Mouse (Mus musculus): ENCODE measurements around the gene Gdf7. TPM values are rescaled to one million over a fixed set of nuclear protein-coding genes. Genes with fewer than 3 reads are reported as not detected.

Gdf7 gene
- polyA plus RNA-seq, 1 experiment from 2014 or later, result 1.0 TPM

GRCm38 (mm10) chr12:8316541-8316940, 14.8 kb upstream of the Gdf7 start:
- no peak overlapping the region for H3K27ac ChIP-seq (ENCODE audit: low read length)
- H3K9ac ChIP-seq (replicated peaks; ENCODE audit: low read length), result no peak overlapping the region
- H3K27me3 ChIP-seq (ENCODE audit: insufficient read depth, low read length), result 0 out of 2 replicates have a peak, but pooled peaks cover 4% of the 10 kb centered on the region
- peaks cover 8% of the 10 kb centered on the region for H3K4me1 ChIP-seq (ENCODE audit: insufficient read depth, low read length)
- H3K4me2 ChIP-seq (replicated peaks; ENCODE audit: low read depth, low read length), result no peak overlapping the region
- ATAC-seq (ENCODE audit: low FRiP score, low TSS enrichment), result no peak
- H3K4me3 ChIP-seq (ENCODE audit: low read length), result no peak overlapping the region
- peaks cover 13% of the 10 kb centered on the region for H3K36me3 ChIP-seq (ENCODE audit: insufficient read depth, low read length)
- no peaks in the 10 kb centered on the region for H3K9me3 ChIP-seq (ENCODE audit: low read length)
- WGBS, result 93% methylated on average over 5 of the region's 5 CpGs

GRCm38 (mm10) chr12:8313773-8314172, 12.0 kb upstream of the Gdf7 start:
- Histone ChIP-seq H3K4me1 (ENCODE audit: insufficient read depth, low read length) (peaks cover 13% of the 10 kb centered on the region), H3K36me3 (ENCODE audit: insufficient read depth, low read length) (peaks cover 9% of the 10 kb centered on the region), H3K4me2 (replicated peaks; ENCODE audit: low read depth, low read length) (peak overlapping the region; percentile 96), H3K4me3 (ENCODE audit: low read length) (peak overlapping the region; percentile 80), H3K27ac (ENCODE audit: low read length) (no peak overlapping the region), H3K27me3 (ENCODE audit: insufficient read depth, low read length) (peaks cover 13% of the 10 kb centered on the region; the same call in 1 of the 2 replicates), H3K9ac (replicated peaks; ENCODE audit: low read length) (peak overlapping the region; percentile 84), H3K9me3 (ENCODE audit: low read length) (no peaks in the 10 kb centered on the region)
- ATAC-seq (ENCODE audit: low FRiP score, low TSS enrichment), result peak; percentile 28; the same call in 1 of the 2 replicates
- 21% methylated on average over 12 of the region's 12 CpGs for WGBS

- under 1% methylated on average over 38 of the region's 38 CpGs for WGBS
- H3K9me3 ChIP-seq (ENCODE audit: low read length), result no peaks in the 10 kb centered on the region
- ATAC-seq (ENCODE audit: low FRiP score, low TSS enrichment), result peak; percentile 85
- H3K4me2 ChIP-seq (replicated peaks; ENCODE audit: low read depth, low read length), result peak within 1 kb of the TSS; percentile 96
- peak within 1 kb of the TSS; percentile 84 for H3K9ac ChIP-seq (replicated peaks; ENCODE audit: low read length)
- H3K4me1 ChIP-seq (ENCODE audit: insufficient read depth, low read length), result peaks cover 13% of the 10 kb centered on the region
- H3K27ac ChIP-seq (ENCODE audit: low read length), result no peak within 1 kb of the TSS
- peaks cover 7% of the 10 kb centered on the region for H3K36me3 ChIP-seq (ENCODE audit: insufficient read depth, low read length)
- peaks cover 13% of the 10 kb centered on the region; the same call in 1 of the 2 replicates for H3K27me3 ChIP-seq (ENCODE audit: insufficient read depth, low read length)
- H3K4me3 ChIP-seq (ENCODE audit: low read length), result peak within 1 kb of the TSS; percentile 80
Observed at GRCm38 (mm10) chr12:8313270-8313771, 11.6 kb upstream of the Gdf7 start, which contains the start of gene Hs1bp3. Gene Hs1bp3, plus strand, starts transcription at chr12:8313432.

- H3K4me2 ChIP-seq (replicated peaks; ENCODE audit: low read depth, low read length), result no peak overlapping the region
- peaks cover 13% of the 10 kb centered on the region for H3K4me1 ChIP-seq (ENCODE audit: insufficient read depth, low read length)
- H3K9ac ChIP-seq (replicated peaks; ENCODE audit: low read length), result no peak overlapping the region
- no peak overlapping the region for H3K4me3 ChIP-seq (ENCODE audit: low read length)
- H3K27ac ChIP-seq (ENCODE audit: low read length), result no peak overlapping the region
- H3K27me3 ChIP-seq (ENCODE audit: insufficient read depth, low read length), result peaks cover 17% of the 10 kb centered on the region; the same call in 1 of the 2 replicates
- WGBS, result 83% methylated on average over 4 of the region's 4 CpGs
- no peaks in the 10 kb centered on the region for H3K36me3 ChIP-seq (ENCODE audit: insufficient read depth, low read length)
- ATAC-seq (ENCODE audit: low FRiP score, low TSS enrichment), result no peak
- no peaks in the 10 kb centered on the region for H3K9me3 ChIP-seq (ENCODE audit: low read length)
Observed at GRCm38 (mm10) chr12:8312266-8312665, 10.5 kb upstream of the Gdf7 start.

GRCm38 (mm10) chr12:8310992-8311391, 9.2 kb upstream of the Gdf7 start:
- no peaks in the 10 kb centered on the region for H3K9me3 ChIP-seq (ENCODE audit: low read length)
- 33% methylated on average over 17 of the region's 17 CpGs for WGBS
- ATAC-seq (ENCODE audit: low FRiP score, low TSS enrichment), result no peak
- no peaks in the 10 kb centered on the region for H3K36me3 ChIP-seq (ENCODE audit: insufficient read depth, low read length)
- H3K4me1 ChIP-seq (ENCODE audit: insufficient read depth, low read length), result peaks cover 18% of the 10 kb centered on the region
- no peak overlapping the region for H3K4me3 ChIP-seq (ENCODE audit: low read length)
- no peak overlapping the region for H3K9ac ChIP-seq (replicated peaks; ENCODE audit: low read length)
- H3K27ac ChIP-seq (ENCODE audit: low read length), result no peak overlapping the region
- peak overlapping the region; percentile 40 for H3K4me2 ChIP-seq (replicated peaks; ENCODE audit: low read depth, low read length)
- H3K27me3 ChIP-seq (ENCODE audit: insufficient read depth, low read length), result peaks cover 19% of the 10 kb centered on the region

- Histone ChIP-seq H3K27me3 (ENCODE audit: insufficient read depth, low read length) (peaks cover 56% of the 10 kb centered on the region), H3K4me3 (ENCODE audit: low read length) (no peak overlapping the region), H3K36me3 (ENCODE audit: insufficient read depth, low read length) (no peaks in the 10 kb centered on the region), H3K27ac (ENCODE audit: low read length) (no peak overlapping the region), H3K4me1 (ENCODE audit: insufficient read depth, low read length) (peaks cover 12% of the 10 kb centered on the region), H3K9me3 (ENCODE audit: low read length) (no peaks in the 10 kb centered on the region), H3K4me2 (replicated peaks; ENCODE audit: low read depth, low read length) (no peak overlapping the region), H3K9ac (replicated peaks; ENCODE audit: low read length) (no peak overlapping the region)
- 63% methylated on average over 1 of the region's 1 CpGs for WGBS
- ATAC-seq (ENCODE audit: low FRiP score, low TSS enrichment), result no peak
Observed at GRCm38 (mm10) chr12:8306910-8307309, 5.2 kb upstream of the Gdf7 start.

GRCm38 (mm10) chr12:8306432-8306831, 4.7 kb upstream of the Gdf7 start:
- Histone ChIP-seq H3K4me1 (ENCODE audit: insufficient read depth, low read length) (peaks cover 17% of the 10 kb centered on the region), H3K27me3 (ENCODE audit: insufficient read depth, low read length) (peaks cover 58% of the 10 kb centered on the region), H3K36me3 (ENCODE audit: insufficient read depth, low read length) (no peaks in the 10 kb centered on the region), H3K27ac (ENCODE audit: low read length) (no peak overlapping the region), H3K4me2 (replicated peaks; ENCODE audit: low read depth, low read length) (no peak overlapping the region), H3K9me3 (ENCODE audit: low read length) (no peaks in the 10 kb centered on the region), H3K9ac (replicated peaks; ENCODE audit: low read length) (no peak overlapping the region), H3K4me3 (ENCODE audit: low read length) (no peak overlapping the region)
- ATAC-seq (ENCODE audit: low FRiP score, low TSS enrichment), result peak; percentile 33
- 5% methylated on average over 5 of the region's 5 CpGs for WGBS

- WGBS, result 42% methylated on average over 2 of the region's 2 CpGs
- Histone ChIP-seq H3K9me3 (ENCODE audit: low read length) (no peaks in the 10 kb centered on the region), H3K9ac (replicated peaks; ENCODE audit: low read length) (no peak overlapping the region), H3K36me3 (ENCODE audit: insufficient read depth, low read length) (no peaks in the 10 kb centered on the region), H3K4me2 (replicated peaks; ENCODE audit: low read depth, low read length) (no peak overlapping the region), H3K27me3 (ENCODE audit: insufficient read depth, low read length) (peaks cover 65% of the 10 kb centered on the region), H3K4me1 (ENCODE audit: insufficient read depth, low read length) (peaks cover 14% of the 10 kb centered on the region; the same call in 1 of the 2 replicates), H3K27ac (ENCODE audit: low read length) (no peak overlapping the region), H3K4me3 (ENCODE audit: low read length) (no peak overlapping the region)
- ATAC-seq (ENCODE audit: low FRiP score, low TSS enrichment), result no peak
Observed at GRCm38 (mm10) chr12:8305258-8305657, 3.5 kb upstream of the Gdf7 start.

GRCm38 (mm10) chr12:8301011-8301814, 541 bp downstream of the Gdf7 start:
- ATAC-seq (ENCODE audit: low FRiP score, low TSS enrichment), result 0 out of 2 replicates have a peak, but pooled peaks have one; percentile 2
- WGBS, result 6% methylated on average over 46 of the region's 46 CpGs
- peak overlapping the region; percentile 52 for H3K9ac ChIP-seq (replicated peaks; ENCODE audit: low read length)
- no peaks in the 10 kb centered on the region for H3K36me3 ChIP-seq (ENCODE audit: insufficient read depth, low read length)
- peak overlapping the region; percentile 69 for H3K4me2 ChIP-seq (replicated peaks; ENCODE audit: low read depth, low read length)
- H3K4me3 ChIP-seq (ENCODE audit: low read length), result peak overlapping the region; percentile 50
- H3K27me3 ChIP-seq (ENCODE audit: insufficient read depth, low read length), result peaks cover 93% of the 10 kb centered on the region
- peaks cover 12% of the 10 kb centered on the region; the same call in 1 of the 2 replicates for H3K4me1 ChIP-seq (ENCODE audit: insufficient read depth, low read length)
- H3K9me3 ChIP-seq (ENCODE audit: low read length), result no peaks in the 10 kb centered on the region
- no peak overlapping the region for H3K27ac ChIP-seq (ENCODE audit: low read length)

- no peak for ATAC-seq (ENCODE audit: low FRiP score, low TSS enrichment)
- peak overlapping the region; percentile 6; the same call in 1 of the 2 replicates for H3K4me3 ChIP-seq (ENCODE audit: low read length)
Observed at GRCm38 (mm10) chr12:8300521-8300920, 1.2 kb downstream of the Gdf7 start.

More at GRCm38 (mm10) chr12:8300521-8300920, 1.2 kb downstream of the Gdf7 start:
- Histone ChIP-seq H3K4me2 (replicated peaks; ENCODE audit: low read depth, low read length) (no peak overlapping the region), H3K9ac (replicated peaks; ENCODE audit: low read length) (no peak overlapping the region), H3K27me3 (ENCODE audit: insufficient read depth, low read length) (peaks cover 92% of the 10 kb centered on the region), H3K36me3 (ENCODE audit: insufficient read depth, low read length) (no peaks in the 10 kb centered on the region), H3K4me1 (ENCODE audit: insufficient read depth, low read length) (peaks cover 9% of the 10 kb centered on the region; the same call in 1 of the 2 replicates), H3K27ac (ENCODE audit: low read length) (no peak overlapping the region), H3K9me3 (ENCODE audit: low read length) (no peaks in the 10 kb centered on the region)
- 51% methylated on average over 5 of the region's 5 CpGs for WGBS
